Mouse (Mus musculus): ENCODE data around the gene Agr2. TPM values are rescaled to one million over a fixed set of nuclear protein-coding genes. Genes with fewer than 3 reads are reported as not detected.

Agr2 gene
- total RNA-seq (2022): under 1 TPM in 1 of 4 experiments, not detected in 3; 0.60 TPM

- DNase-seq (ENCODE audit: low spot score): no peak
These were observed at the start of gene Agr2 for GRCm38 (mm10) chr12:35992711-35993110. Gene Agr2, plus strand, starts transcription at chr12:35992907.

GRCm38 (mm10) chr12:35951757-35952156 is 41.0 kb upstream of the Agr2 start:
- no peak for DNase-seq (ENCODE audit: low spot score)

GRCm38 (mm10) chr12:35957235-35957634 is 35.5 kb upstream of the Agr2 start:
- no peak for DNase-seq (ENCODE audit: low spot score)

- DNase-seq (ENCODE audit: low spot score): no peak
These were observed 26.5 kb upstream of the Agr2 start for GRCm38 (mm10) chr12:35966098-35966767.

- no peak for DNase-seq (ENCODE audit: low spot score)
These were observed 26.0 kb upstream of the Agr2 start for GRCm38 (mm10) chr12:35966768-35967141.

GRCm38 (mm10) chr12:35975898-35976297 is 16.8 kb upstream of the Agr2 start:
- no peak for DNase-seq (ENCODE audit: low spot score)

- DNase-seq (ENCODE audit: low spot score): no peak
These were observed 15.0 kb upstream of the Agr2 start for GRCm38 (mm10) chr12:35977633-35978246.

GRCm38 (mm10) chr12:35979625-35980024 is 13.1 kb upstream of the Agr2 start:
- no peak for DNase-seq (ENCODE audit: low spot score)

GRCm38 (mm10) chr12:35981732-35982360 is 10.9 kb upstream of the Agr2 start:
- DNase-seq (ENCODE audit: low spot score): peak; percentile 46

GRCm38 (mm10) chr12:35983472-35983871 is 9.2 kb upstream of the Agr2 start:
- no peak for DNase-seq (ENCODE audit: low spot score)

GRCm38 (mm10) chr12:35984743-35985142 is 8.0 kb upstream of the Agr2 start:
- DNase-seq (ENCODE audit: low spot score): no peak

GRCm38 (mm10) chr12:35993583-35993982 is 876 bp downstream of the Agr2 start:
- no peak for DNase-seq (ENCODE audit: low spot score)

GRCm38 (mm10) chr12:35994098-35994497 is 1.4 kb downstream of the Agr2 start:
- no peak for DNase-seq (ENCODE audit: low spot score)

- DNase-seq (ENCODE audit: low spot score): peak; percentile 54
These were observed 3.1 kb downstream of the Agr2 start for GRCm38 (mm10) chr12:35995799-35996198.

GRCm38 (mm10) chr12:36004714-36005113 is 12.0 kb downstream of the Agr2 start:
- no peak for DNase-seq (ENCODE audit: low spot score)

- no peak for DNase-seq (ENCODE audit: low spot score)
These were observed 14.9 kb downstream of the Agr2 start for GRCm38 (mm10) chr12:36007581-36007980.

- DNase-seq (ENCODE audit: low spot score): no peak
These were observed 15.8 kb downstream of the Agr2 start for GRCm38 (mm10) chr12:36008364-36009047.

GRCm38 (mm10) chr12:36013216-36013910 is 20.7 kb downstream of the Agr2 start:
- DNase-seq (ENCODE audit: low spot score): no peak

GRCm38 (mm10) chr12:36017791-36018190 is 25.1 kb downstream of the Agr2 start:
- no peak for DNase-seq (ENCODE audit: low spot score)

- no peak for DNase-seq (ENCODE audit: low spot score)
These were observed 26.9 kb downstream of the Agr2 start for GRCm38 (mm10) chr12:36019572-36019971.

GRCm38 (mm10) chr12:36020081-36020480 is 27.4 kb downstream of the Agr2 start:
- DNase-seq (ENCODE audit: low spot score): no peak

- no peak for DNase-seq (ENCODE audit: low spot score)
These were observed 28.0 kb downstream of the Agr2 start for GRCm38 (mm10) chr12:36020710-36021109.
